Mouse (Mus musculus) olfactory bulb, adult 2 months (tissue): ENCODE results near the gene Slc25a38.

Source experiments
- CTCF ChIP-seq: fragments of 200-500 bp; IDR thresholded peaks from 2 replicates; pipeline ENCODE4 v1.5.1; 2012; ENCODE audit warnings: low read depth, mild to moderate bottlenecking, low read length, moderate library complexity; ENCODE audit not compliant: insufficient read depth
- POLR2A ChIP-seq: fragments of 200-500 bp; IDR thresholded peaks from 2 replicates; pipeline ENCODE4 v1.6.1; 2012; ENCODE audit warnings: mild to moderate bottlenecking, low read depth, low read length, moderate library complexity; ENCODE audit not compliant: insufficient read depth

DNA sequence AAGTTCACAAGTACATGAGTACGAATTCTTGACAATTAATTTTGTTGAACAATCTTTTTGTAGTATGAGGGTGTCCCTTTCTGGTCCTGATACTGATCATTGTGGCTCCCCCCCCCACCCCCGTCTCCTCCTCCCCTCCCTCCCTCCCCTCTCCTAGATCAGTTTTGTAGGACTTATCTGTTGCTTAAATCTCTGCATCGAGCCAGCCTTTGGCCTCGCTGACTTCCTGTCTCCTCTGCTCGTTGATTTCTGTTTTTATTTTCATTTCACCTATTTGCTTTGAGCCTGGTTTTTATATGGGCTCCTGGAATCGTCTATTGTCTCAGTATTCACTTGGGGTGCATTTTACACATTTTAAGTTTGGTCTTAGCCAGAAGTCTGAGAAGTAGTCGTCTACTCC lies 14.3 kb upstream of the Slc25a38 start:
- no peak for TF ChIP-seq CTCF
- TF ChIP-seq POLR2A = no peak
